ENCODE assay signal across 8 mouse cellular contexts in the genomic region with DNA sequence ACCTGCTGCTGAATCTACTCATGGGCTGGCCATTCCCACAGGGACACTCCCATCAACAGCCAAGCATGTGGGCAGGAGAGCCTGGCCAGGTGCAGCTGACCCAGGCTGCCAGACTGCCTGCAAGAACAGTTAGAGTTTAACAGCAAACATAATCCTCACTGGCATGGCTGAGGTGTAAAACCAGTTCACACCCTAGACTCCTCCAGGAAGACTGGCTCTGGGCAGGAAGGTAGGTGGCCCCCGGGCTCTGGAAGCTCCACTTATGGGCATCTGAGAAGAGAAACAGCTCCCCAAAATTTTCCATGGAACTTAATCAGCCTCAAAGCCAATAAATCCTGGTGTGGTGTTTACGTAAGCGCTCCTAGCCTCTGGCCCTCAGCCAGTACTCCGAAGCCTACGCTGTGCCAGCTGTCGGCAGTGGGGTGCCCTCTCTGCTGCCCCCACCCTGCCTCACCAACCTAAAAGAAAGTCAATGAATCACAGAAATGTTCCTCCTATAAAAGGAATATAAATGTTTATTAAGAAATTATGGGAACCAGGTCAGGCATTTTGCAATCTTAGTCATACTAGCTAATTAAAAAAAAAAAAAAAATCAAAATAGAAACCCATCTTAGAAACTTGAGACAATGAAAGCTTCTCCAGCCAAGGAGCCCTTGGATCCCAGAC. TPM values are rescaled to one million over a fixed set of nuclear protein-coding genes. Genes with fewer than 3 reads are reported as not detected.
DNase-seq lines count a peak whose midpoint lies in the region; ATAC-seq and TF ChIP-seq lines count a peak whose summit lies in the region.

No protein-coding gene starts in this region.

- no peak overlapping the region for H3K9ac ChIP-seq in midbrain, embryonic 11.5 days (ENCODE audit: low read length)
- peak overlapping the region; percentile 24; the same call in 1 of the 2 replicates for H3K9ac ChIP-seq in heart, embryonic 13.5 days
- H3K9ac ChIP-seq in lung, embryonic 14.5 days = no peak overlapping the region

- H3K4me2 ChIP-seq in midbrain, embryonic 11.5 days = no peak overlapping the region
- peak overlapping the region; percentile 26; the same call in 1 of the 2 replicates for H3K4me2 ChIP-seq in heart, embryonic 13.5 days
- H3K4me2 ChIP-seq in lung, embryonic 14.5 days = peak overlapping the region; percentile 35; the same call in 1 of the 2 replicates

- no peak for ATAC-seq in midbrain, embryonic 11.5 days (ENCODE audit: low FRiP score)
- no peak for ATAC-seq in heart, embryonic 13.5 days (ENCODE audit: extremely low read depth, insufficient number of reproducible peaks, low FRiP score, low TSS enrichment)
- peak; percentile 47 for ATAC-seq in lung, embryonic 14.5 days (ENCODE audit: insufficient read depth)

- TF ChIP-seq CTCF in lung, embryonic 14.5 days (IDR thresholded peaks at IDR 0.05; ENCODE audit: low read depth) = no peak

- peaks cover 18% of the 10 kb centered on the region; the same call in 1 of the 2 replicates for H3K36me3 ChIP-seq in midbrain, embryonic 10.5 days
- H3K36me3 ChIP-seq in midbrain, embryonic 11.5 days (ENCODE audit: control insufficient read depth, insufficient read depth, low read length) = no peaks in the 10 kb centered on the region
- H3K36me3 ChIP-seq in heart, embryonic 13.5 days = no peaks in the 10 kb centered on the region; the same call in 1 of the 2 replicates
- H3K36me3 ChIP-seq in lung, embryonic 14.5 days (ENCODE audit: insufficient read depth) = no peaks in the 10 kb centered on the region

- H3K27me3 ChIP-seq in midbrain, embryonic 10.5 days (ENCODE audit: low read depth, poor library complexity, severe bottlenecking) = no peaks in the 10 kb centered on the region
- H3K27me3 ChIP-seq in midbrain, embryonic 11.5 days (ENCODE audit: control insufficient read depth, insufficient read depth, low read length) = no peaks in the 10 kb centered on the region
- no peaks in the 10 kb centered on the region for H3K27me3 ChIP-seq in heart, embryonic 13.5 days (replicated peaks)
- H3K27me3 ChIP-seq in lung, embryonic 14.5 days (ENCODE audit: insufficient read depth, low read length) = no peaks in the 10 kb centered on the region

- 83% methylated on average over 6 of the region's 6 CpGs for WGBS in midbrain, embryonic 10.5 days
- whole genome bisulfite sequencing in midbrain, embryonic 11.5 days = 87% methylated on average over 6 of the region's 6 CpGs
- 70% methylated on average over 6 of the region's 6 CpGs for WGBS in heart, embryonic 13.5 days
- WGBS in lung, embryonic 14.5 days = 16% methylated on average over 6 of the region's 6 CpGs

- DNase-seq in midbrain, embryonic 10.5 days (ENCODE audit: low spot score) = no peak
- DNase-seq in midbrain, embryonic 11.5 days (ENCODE audit: low spot score, missing footprints) = no peak
- DNase-seq in cerebellum, postnatal 14 days = peak; percentile 72
- peak; percentile 92 to 95 for DNase-seq in kidney, postnatal 25 days
- DNase-seq in lung, embryonic 14.5 days = peak; percentile 71
- peak; percentile 91 for DNase-seq in skeletal muscle tissue, adult 2 months (ENCODE audit: low read depth, low spot score)
- no peak for DNase-seq in spleen, postnatal 36 days (ENCODE audit: low spot score in 2 of 2)

- peaks cover 43% of the 10 kb centered on the region for H3K4me1 ChIP-seq in midbrain, embryonic 10.5 days
- H3K4me1 ChIP-seq in midbrain, embryonic 11.5 days (ENCODE audit: control insufficient read depth, insufficient read depth, low read length) = peaks cover 6% of the 10 kb centered on the region; the same call in 1 of the 2 replicates
- H3K4me1 ChIP-seq in heart, embryonic 13.5 days = peaks cover 66% of the 10 kb centered on the region
- peaks cover 27% of the 10 kb centered on the region for H3K4me1 ChIP-seq in lung, embryonic 14.5 days (ENCODE audit: insufficient read depth)

- H3K27ac ChIP-seq in midbrain, embryonic 10.5 days (replicated peaks) = 0 out of 2 replicates have a peak overlapping the region, but pooled peaks have one; percentile 28
- no peak overlapping the region for H3K27ac ChIP-seq in midbrain, embryonic 11.5 days (ENCODE audit: low read depth, low read length)
- peak overlapping the region; percentile 30 for H3K27ac ChIP-seq in heart, embryonic 13.5 days (replicated peaks)
- peak overlapping the region; percentile 26; the same call in 1 of the 2 replicates for H3K27ac ChIP-seq in lung, embryonic 14.5 days (ENCODE audit: low read depth)

- no peak overlapping the region for H3K4me3 ChIP-seq in midbrain, embryonic 10.5 days
- no peak overlapping the region for H3K4me3 ChIP-seq in midbrain, embryonic 11.5 days (ENCODE audit: low read depth, low read length)
- H3K4me3 ChIP-seq in heart, embryonic 13.5 days = no peak overlapping the region
- H3K4me3 ChIP-seq in lung, embryonic 14.5 days (ENCODE audit: low read depth, low read length) = no peak overlapping the region

- no peaks in the 10 kb centered on the region for H3K9me3 ChIP-seq in midbrain, embryonic 10.5 days (replicated peaks)
- no peaks in the 10 kb centered on the region for H3K9me3 ChIP-seq in midbrain, embryonic 11.5 days (ENCODE audit: control insufficient read depth, low read length)
- no peaks in the 10 kb centered on the region for H3K9me3 ChIP-seq in heart, embryonic 13.5 days
- H3K9me3 ChIP-seq in lung, embryonic 14.5 days (ENCODE audit: low read depth, low read length) = no peaks in the 10 kb centered on the region

RNA-seq across cellular contexts. Expression of a gene that starts 8.2 kb away (rescaled TPM):
- not detected in 2 replicates for polyA plus RNA-seq in midbrain, embryonic 10.5 days (2016; fragmentation: Nextera tagmentation; extraction: Ambion mirVana)
- 0.14 TPM in 1 of 2 replicates, not detected in the other for polyA plus RNA-seq in midbrain, embryonic 11.5 days (2014; fragmentation: Nextera tagmentation; extraction: Ambion mirVana)
- not detected in 2 replicates for polyA plus RNA-seq in heart, embryonic 13.5 days (2015; fragmentation: Nextera tagmentation; extraction: Ambion mirVana)
- polyA plus RNA-seq in lung, embryonic 14.5 days (2014; fragmentation: Nextera tagmentation; extraction: Ambion mirVana) = 0.18 TPM in 1 of 2 replicates, not detected in the other

RNA-seq across cellular contexts. Expression of a gene that starts 13.8 kb away (rescaled TPM):
- polyA plus RNA-seq in midbrain, embryonic 10.5 days (2016; fragmentation: Nextera tagmentation; extraction: Ambion mirVana) = 29.6 and 34.1 TPM in 2 replicates
- 31.5 and 32.0 TPM in 2 replicates for polyA plus RNA-seq in midbrain, embryonic 11.5 days (2014; fragmentation: Nextera tagmentation; extraction: Ambion mirVana)
- 16.0 and 16.6 TPM in 2 replicates for polyA plus RNA-seq in heart, embryonic 13.5 days (2015; fragmentation: Nextera tagmentation; extraction: Ambion mirVana)
- polyA plus RNA-seq in lung, embryonic 14.5 days (2014; fragmentation: Nextera tagmentation; extraction: Ambion mirVana) = 29.0 and 32.6 TPM in 2 replicates

Comparison
In these comparisons a context has a peak if more than half of its experiments do, and no peak if none do; other contexts are left out.
1. DNase-seq: peak in cerebellum, postnatal 14 days (2 of 2), kidney, postnatal 25 days (2 of 2), lung, embryonic 14.5 days (single experiment) and skeletal muscle tissue, adult 2 months (single experiment); none in midbrain, embryonic 10.5 days (single experiment), midbrain, embryonic 11.5 days (single experiment) and spleen, postnatal 36 days (0 of 2).